Mouse (Mus musculus) limb, embryonic 14.5 days (tissue): Measurements from ENCODE around the gene Celf5. TPM values are rescaled to one million over a fixed set of nuclear protein-coding genes. Genes with fewer than 3 reads are reported as not detected.
A peak's percentile ranks its signal among the peaks of the same experiment; 100 is the strongest.

Source experiments
- ATAC-seq: fragments of 200-750 bp; cut with Nextera tagmentation; 2 replicates; pipeline ENCODE4 v1.8.0; 2017; ENCODE audit warnings: low read depth, moderate number of reproducible peaks, moderate TSS enrichment; ENCODE audit not compliant: low FRiP score
- DNase-seq: peaks from one replicate; pipeline ENCODE4 v3.0.0-alpha.2; 2015; ENCODE audit warnings: low spot score
- H3K27ac ChIP-seq: fragments of 300-500 bp; sonication (generic); replicated peaks from 2 replicates; pipeline ENCODE4 v1.5.1; 2014; ENCODE audit warnings: low read depth, mild to moderate bottlenecking, low read length, moderate library complexity, mixed read lengths
- H3K27me3 ChIP-seq: fragments of 300-500 bp; sonication (generic); 2 replicates; pipeline ENCODE4 v1.6.1; 2014; ENCODE audit warnings: low read length, mixed read lengths; ENCODE audit not compliant: control insufficient read depth, insufficient read depth
- H3K36me3 ChIP-seq: fragments of 300-500 bp; sonication (generic); 2 replicates; pipeline ENCODE4 v1.6.1; 2014; ENCODE audit warnings: mild to moderate bottlenecking, low read length, moderate library complexity, mixed read lengths; ENCODE audit not compliant: control insufficient read depth, insufficient read depth
- H3K4me1 ChIP-seq: fragments of 300-500 bp; sonication (generic); 2 replicates; pipeline ENCODE4 v1.6.1; 2014; ENCODE audit warnings: antibody characterized with exemption, low read length, mixed read lengths; ENCODE audit not compliant: control insufficient read depth, insufficient read depth
- H3K4me2 ChIP-seq: fragments of 300-500 bp; sonication (generic); replicated peaks from 2 replicates; pipeline ENCODE4 v1.6.1; 2014; ENCODE audit warnings: low read depth, mild to moderate bottlenecking, low read length, moderate library complexity; ENCODE audit not compliant: severe bottlenecking
- H3K4me3 ChIP-seq: fragments of 300-500 bp; sonication (generic); replicated peaks from 2 replicates; pipeline ENCODE4 v1.5.1; 2014; ENCODE audit warnings: low read length
- H3K9ac ChIP-seq: fragments of 300-500 bp; sonication (generic); 2 replicates; pipeline ENCODE4 v1.6.1; 2014; ENCODE audit warnings: mild to moderate bottlenecking, low read depth, low read length, moderate library complexity; ENCODE audit not compliant: severe bottlenecking
- H3K9me3 ChIP-seq: fragments of 300-500 bp; sonication (generic); 2 replicates; pipeline ENCODE4 v1.6.1; 2016; ENCODE audit warnings: low read length; ENCODE audit not compliant: control insufficient read depth
- POLR2A ChIP-seq: fragments of 200-500 bp; IDR thresholded peaks from 2 replicates; pipeline ENCODE4 v1.8.0; 2012; ENCODE audit warnings: inconsistent platforms, mild to moderate bottlenecking, moderate library complexity, borderline replicate concordance; ENCODE audit not compliant: insufficient read depth, insufficient read length; ENCODE audit errors: extremely low read depth
- WGBS: fragments of 180-500 bp; shearing (Covaris S2); extraction: QIAGEN DNeasy Blood & Tissue Kit; methylation state at CpG from one replicate; pipeline ENCODE4 v1.1.7; 2014; 5-methylcytosine and 5-hydroxymethylcytosine counted together
- microRNA-seq: library from miRNA; unstranded; fragments of <30 nt; microRNA quantifications from one replicate; pipeline ENCODE4, GENCODE M21; 2016
- polyA plus RNA-seq, 2 experiments: library from polyadenylated mRNA; depleted of rRNA in 1 of 2; stranded (reverse) in 1 of 2; unstranded in 1 of 2; fragments of >200 nt; fragmentation: Nextera tagmentation in 1 of 2; extraction: Ambion mirVana in 1 of 2; gene quantifications; 2 replicates each; pipeline versions ENCODE4 v1.2.1 to v1.2.3; 2012 to 2014

Gene Celf5
- polyA plus RNA-seq, 2 experiments: 0.85 to 5.9 TPM

DNA sequence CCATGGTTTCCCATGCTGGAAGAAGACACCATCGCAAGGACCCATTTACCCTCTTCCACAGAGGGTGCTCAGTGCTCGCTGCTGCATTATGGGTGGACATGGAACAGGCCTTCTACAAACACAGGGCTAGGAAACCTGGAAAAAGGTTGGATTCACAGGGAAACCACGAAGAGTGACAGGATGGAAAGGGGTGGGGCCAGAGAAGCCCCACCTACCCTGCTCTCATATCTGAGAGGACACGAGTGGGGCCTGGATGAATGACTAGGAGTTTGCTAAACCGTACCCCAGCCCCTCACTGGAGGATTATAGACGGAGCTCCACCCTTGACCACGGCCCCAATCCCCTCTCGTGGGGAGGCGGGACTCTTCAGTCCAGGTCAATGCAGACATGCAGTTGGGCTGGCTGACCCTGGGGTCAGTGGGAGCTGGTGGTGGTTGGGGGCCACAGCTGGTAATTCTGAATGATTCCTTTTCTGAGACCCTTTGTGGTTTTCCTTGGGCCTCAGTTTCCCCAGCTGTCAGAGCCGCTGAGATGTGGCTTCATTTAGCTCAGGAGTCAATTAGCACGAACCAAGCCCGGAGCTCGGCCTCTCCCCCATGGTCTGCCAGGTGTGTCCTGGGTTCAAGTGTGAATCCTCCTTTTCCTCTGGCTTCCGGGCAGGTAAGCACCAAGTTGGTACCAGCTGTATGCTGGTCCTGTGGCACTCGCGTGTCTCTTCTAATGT, 69.8 kb downstream of the Celf5 start:
- no peak for TF ChIP-seq POLR2A
- no peak for DNase-seq
- H3K9me3 ChIP-seq: no peaks in the 10 kb centered on the region
- H3K36me3 ChIP-seq: peaks cover 44% of the 10 kb centered on the region
- WGBS: 77% methylated on average over 16 of the region's 16 CpGs
- H3K9ac ChIP-seq: no peak overlapping the region
- H3K27ac ChIP-seq: peak overlapping the region; percentile 63; the same call in 1 of the 2 replicates
- H3K4me3 ChIP-seq: no peak overlapping the region
- H3K27me3 ChIP-seq: no peaks in the 10 kb centered on the region
- H3K4me2 ChIP-seq: no peak overlapping the region
- ATAC-seq: no peak
- peaks cover 77% of the 10 kb centered on the region for H3K4me1 ChIP-seq

DNA sequence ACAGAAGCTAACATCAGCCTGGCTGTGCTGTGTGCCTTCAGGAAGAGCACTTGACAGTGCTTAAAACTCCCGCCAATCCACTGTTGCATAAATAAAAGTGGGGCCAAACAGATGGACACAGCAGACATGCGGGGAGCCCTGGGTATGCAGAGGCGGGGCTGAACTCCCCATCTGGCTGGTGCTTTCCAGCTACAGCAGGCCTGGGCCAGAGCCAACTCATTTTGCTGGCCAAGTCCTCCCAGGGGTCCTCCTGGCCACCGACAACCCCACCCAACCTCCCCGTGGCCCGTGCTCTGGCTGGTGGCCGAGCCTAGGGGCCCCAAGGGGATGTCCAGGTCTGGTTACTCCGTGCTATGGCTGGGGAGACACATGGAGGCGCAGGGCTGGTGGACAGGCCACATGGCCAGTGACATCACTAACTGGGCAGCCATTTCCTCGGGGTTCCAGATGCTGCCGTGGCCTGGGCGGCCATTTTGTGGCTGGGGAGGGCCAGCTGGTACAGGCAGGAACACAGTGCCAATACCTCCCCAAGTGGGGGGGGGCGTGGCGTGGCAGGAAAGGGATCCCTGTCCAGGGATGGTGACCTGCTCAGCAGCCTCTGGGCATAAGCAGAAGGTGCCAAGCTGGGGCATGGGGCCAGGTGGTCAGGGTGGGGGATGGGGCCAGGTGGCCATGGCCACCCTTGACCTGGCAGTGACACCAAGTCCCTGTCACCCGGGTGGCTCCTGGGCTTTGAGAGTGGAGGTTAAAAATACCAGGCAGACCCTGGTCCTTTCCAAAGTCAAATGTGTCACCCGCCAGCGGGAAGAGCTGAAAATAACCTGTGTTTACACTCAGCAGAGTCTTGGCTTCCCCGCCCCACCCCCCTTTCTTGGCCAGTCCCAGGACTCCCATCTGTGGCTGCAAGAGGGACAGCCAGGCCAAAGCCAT, 70.8 kb downstream of the Celf5 start:
- Histone ChIP-seq H3K4me2 (no peak overlapping the region; the same call in 1 of the 2 replicates), H3K36me3 (peaks cover 51% of the 10 kb centered on the region)
- peak; percentile 55 for DNase-seq

DNA sequence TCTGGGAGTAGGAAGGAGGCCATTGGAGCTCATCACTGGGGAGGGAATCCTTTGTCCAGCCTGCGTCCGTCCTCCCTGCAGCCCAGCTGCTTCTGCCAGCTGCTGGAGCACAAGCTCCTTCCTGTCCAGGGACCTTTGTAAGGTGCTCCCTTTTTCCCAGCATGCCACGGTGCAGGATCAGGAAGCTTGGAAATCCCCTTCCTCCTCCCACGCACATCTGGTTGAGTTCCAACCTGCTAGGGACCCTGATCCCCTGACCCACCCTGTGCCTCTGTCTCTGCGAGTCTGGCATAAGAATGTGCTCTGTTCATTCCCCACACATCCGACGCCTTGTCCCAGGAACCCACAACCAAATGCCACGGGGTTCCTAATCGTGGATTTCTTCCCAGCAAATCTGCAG, 71.5 kb downstream of the Celf5 start:
- Histone ChIP-seq H3K27ac (peak overlapping the region; percentile 63), H3K27me3 (no peaks in the 10 kb centered on the region), H3K9ac (no peak overlapping the region), H3K36me3 (peaks cover 58% of the 10 kb centered on the region), H3K4me3 (no peak overlapping the region), H3K4me2 (peak overlapping the region; percentile 7; the same call in 1 of the 2 replicates), H3K9me3 (no peaks in the 10 kb centered on the region), H3K4me1 (peaks cover 71% of the 10 kb centered on the region)
- WGBS: 70% methylated on average over 9 of the region's 9 CpGs
- DNase-seq (no peak), ATAC-seq (no peak)
- no peak for TF ChIP-seq POLR2A

More for the DNA sequence above, 70.8 kb downstream of the Celf5 start:
- H3K9ac ChIP-seq: no peak overlapping the region
- no peaks in the 10 kb centered on the region for H3K27me3 ChIP-seq
- peak overlapping the region; percentile 63 for H3K27ac ChIP-seq
- no peak overlapping the region for H3K4me3 ChIP-seq
- TF ChIP-seq POLR2A: no peak
- H3K9me3 ChIP-seq: no peaks in the 10 kb centered on the region
- ATAC-seq: no peak
- H3K4me1 ChIP-seq: peaks cover 77% of the 10 kb centered on the region
- 61% methylated on average over 17 of the region's 18 CpGs for WGBS

DNA sequence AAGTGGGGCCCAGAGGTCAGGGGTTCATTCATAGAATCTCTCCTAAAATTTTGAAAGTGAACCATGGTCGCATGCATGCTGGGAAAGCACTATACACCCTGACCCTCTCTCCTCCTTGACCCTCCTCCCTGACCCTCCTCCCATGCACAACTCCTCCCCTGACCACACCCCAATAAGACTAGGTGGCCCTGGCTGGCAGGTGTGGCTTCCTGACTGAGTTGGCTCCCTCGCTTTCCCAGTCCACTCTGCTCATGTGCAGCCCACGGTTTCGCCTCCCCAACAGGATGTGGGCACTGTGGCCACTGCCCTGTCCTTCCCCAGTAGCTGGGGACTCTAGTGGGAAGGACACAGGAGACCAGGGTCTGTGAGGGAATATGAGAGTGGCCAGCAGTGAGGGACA, 72.2 kb downstream of the Celf5 start:
- peaks cover 65% of the 10 kb centered on the region for H3K4me1 ChIP-seq
- no peaks in the 10 kb centered on the region for H3K27me3 ChIP-seq
- 58% methylated on average over 4 of the region's 4 CpGs for WGBS
- no peak overlapping the region; the same call in 1 of the 2 replicates for H3K27ac ChIP-seq
- no peaks in the 10 kb centered on the region for H3K9me3 ChIP-seq
- no peak for TF ChIP-seq POLR2A
- no peak overlapping the region for H3K4me2 ChIP-seq
- no peak for DNase-seq
- no peak for ATAC-seq
- no peak overlapping the region for H3K4me3 ChIP-seq
- H3K9ac ChIP-seq: no peak overlapping the region
- peaks cover 62% of the 10 kb centered on the region for H3K36me3 ChIP-seq

DNA sequence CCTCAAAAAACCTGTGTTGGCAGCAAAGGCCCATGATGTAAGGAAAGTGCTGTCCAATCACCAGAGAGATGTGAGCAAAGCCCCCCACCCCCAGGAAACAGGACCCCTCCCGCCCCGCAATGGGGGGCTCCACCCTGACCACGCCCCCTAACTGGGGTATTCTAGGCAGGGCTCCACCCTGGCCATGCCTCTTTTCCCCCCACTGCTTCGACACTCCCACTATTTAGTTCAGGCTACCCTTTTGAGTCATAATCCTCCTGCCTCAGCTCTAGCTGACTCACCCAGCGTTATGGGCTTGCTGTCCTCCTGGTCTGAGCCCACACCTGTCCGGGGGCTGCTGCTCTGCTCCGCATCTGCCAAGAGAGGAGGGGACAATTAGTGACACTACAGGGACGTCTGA, 73.2 kb downstream of the Celf5 start:
- H3K9ac ChIP-seq: no peak overlapping the region
- ATAC-seq (peak; percentile 4; the same call in 1 of the 2 replicates), DNase-seq (no peak)
- no peak overlapping the region for H3K4me2 ChIP-seq
- H3K9me3 ChIP-seq: no peaks in the 10 kb centered on the region
- H3K27ac ChIP-seq: no peak overlapping the region
- peaks cover 59% of the 10 kb centered on the region for H3K4me1 ChIP-seq
- no peak overlapping the region for H3K4me3 ChIP-seq
- H3K27me3 ChIP-seq: no peaks in the 10 kb centered on the region
- peaks cover 63% of the 10 kb centered on the region for H3K36me3 ChIP-seq
- TF ChIP-seq POLR2A: no peak
- 23% methylated on average over 8 of the region's 8 CpGs for WGBS

Small RNA genes within 50 kb of the gene (microRNA-seq; reads per million reads assigned to microRNA genes)
- gene Gm25595 (not detected), gene Mir1191b (1.8 reads per million)

Other genes with a start within 250 kb of the Celf5 start
- 39.7 and 44.7 TPM in 2 replicates for gene Zfr2, start 249.6 kb downstream of the Celf5 start, polyA plus RNA-seq (2012; rRNA removed)
- gene Zfr2, start 249.6 kb downstream of the Celf5 start, polyA plus RNA-seq (2014; fragmentation: Nextera tagmentation; extraction: Ambion mirVana): 9.7 and 10.5 TPM in 2 replicates
- gene Matk, start 229.8 kb downstream of the Celf5 start, polyA plus RNA-seq (2012; rRNA removed): 9.9 and 10.6 TPM in 2 replicates
- 5.9 and 6.8 TPM in 2 replicates for gene Matk, start 229.8 kb downstream of the Celf5 start, polyA plus RNA-seq (2014; fragmentation: Nextera tagmentation; extraction: Ambion mirVana)
- 93.0 and 124 TPM in 2 replicates for gene Mrpl54, start 215.8 kb downstream of the Celf5 start, polyA plus RNA-seq (2012; rRNA removed)
- gene Mrpl54, start 215.8 kb downstream of the Celf5 start, polyA plus RNA-seq (2014; fragmentation: Nextera tagmentation; extraction: Ambion mirVana): 200 and 202 TPM in 2 replicates
- gene Apba3, start 215.7 kb downstream of the Celf5 start, polyA plus RNA-seq (2012; rRNA removed): 77.9 and 102 TPM in 2 replicates
- gene Apba3, start 215.7 kb downstream of the Celf5 start, polyA plus RNA-seq (2014; fragmentation: Nextera tagmentation; extraction: Ambion mirVana): 58.2 and 59.2 TPM in 2 replicates
- gene Tjp3, start 191.1 kb downstream of the Celf5 start, polyA plus RNA-seq (2012; rRNA removed): 2.8 and 3.5 TPM in 2 replicates
- gene Tjp3, start 191.1 kb downstream of the Celf5 start, polyA plus RNA-seq (2014; fragmentation: Nextera tagmentation; extraction: Ambion mirVana): 5.2 and 6.4 TPM in 2 replicates
- gene Pip5k1c, start 189.7 kb downstream of the Celf5 start, polyA plus RNA-seq (2012; rRNA removed): 70.4 and 93.4 TPM in 2 replicates
- 53.0 and 60.4 TPM in 2 replicates for gene Pip5k1c, start 189.7 kb downstream of the Celf5 start, polyA plus RNA-seq (2014; fragmentation: Nextera tagmentation; extraction: Ambion mirVana)
- gene Cactin, start 161.6 kb downstream of the Celf5 start, polyA plus RNA-seq (2012; rRNA removed): 46.5 and 50.0 TPM in 2 replicates
- 25.3 and 33.9 TPM in 2 replicates for gene Cactin, start 161.6 kb downstream of the Celf5 start, polyA plus RNA-seq (2014; fragmentation: Nextera tagmentation; extraction: Ambion mirVana)
- gene Tbxa2r, start 154.0 kb downstream of the Celf5 start, polyA plus RNA-seq (2012; rRNA removed): 9.2 and 13.7 TPM in 2 replicates
- gene Tbxa2r, start 154.0 kb downstream of the Celf5 start, polyA plus RNA-seq (2014; fragmentation: Nextera tagmentation; extraction: Ambion mirVana): 8.5 and 10.8 TPM in 2 replicates
- 0.09 and 0.12 TPM in 2 replicates for gene Gipc3, start 139.4 kb downstream of the Celf5 start, polyA plus RNA-seq (2012; rRNA removed)
- 0.06 TPM in 2 replicates for gene Gipc3, start 139.4 kb downstream of the Celf5 start, polyA plus RNA-seq (2014; fragmentation: Nextera tagmentation; extraction: Ambion mirVana)
- gene Hmg20b, start 132.2 kb downstream of the Celf5 start, polyA plus RNA-seq (2012; rRNA removed): 135 and 137 TPM in 2 replicates
- gene Hmg20b, start 132.2 kb downstream of the Celf5 start, polyA plus RNA-seq (2014; fragmentation: Nextera tagmentation; extraction: Ambion mirVana): 92.9 and 104 TPM in 2 replicates
- gene Mfsd12, start 125.2 kb downstream of the Celf5 start, polyA plus RNA-seq (2012; rRNA removed): 12.0 and 18.5 TPM in 2 replicates
- gene Mfsd12, start 125.2 kb downstream of the Celf5 start, polyA plus RNA-seq (2014; fragmentation: Nextera tagmentation; extraction: Ambion mirVana): 6.8 and 8.0 TPM in 2 replicates
- gene 4930404N11Rik, start 116.9 kb downstream of the Celf5 start, polyA plus RNA-seq (2012; rRNA removed): 0.43 and 0.95 TPM in 2 replicates
- gene 4930404N11Rik, start 116.9 kb downstream of the Celf5 start, polyA plus RNA-seq (2014; fragmentation: Nextera tagmentation; extraction: Ambion mirVana): 0.37 and 0.41 TPM in 2 replicates
- 109 and 142 TPM in 2 replicates for gene Fzr1, start 104.2 kb downstream of the Celf5 start, polyA plus RNA-seq (2012; rRNA removed)
- gene Fzr1, start 104.2 kb downstream of the Celf5 start, polyA plus RNA-seq (2014; fragmentation: Nextera tagmentation; extraction: Ambion mirVana): 92.8 and 95.5 TPM in 2 replicates
- 54.3 and 66.7 TPM in 2 replicates for gene Dohh, start 98.3 kb downstream of the Celf5 start, polyA plus RNA-seq (2012; rRNA removed)
- 60.0 and 63.7 TPM in 2 replicates for gene Dohh, start 98.3 kb downstream of the Celf5 start, polyA plus RNA-seq (2014; fragmentation: Nextera tagmentation; extraction: Ambion mirVana)
- gene Gm48551, start 98.2 kb downstream of the Celf5 start, polyA plus RNA-seq (2012; rRNA removed): 4.3 and 5.0 TPM in 2 replicates
- 1.1 and 2.9 TPM in 2 replicates for gene Gm48551, start 98.2 kb downstream of the Celf5 start, polyA plus RNA-seq (2014; fragmentation: Nextera tagmentation; extraction: Ambion mirVana)
- gene Gm48552, start 93.7 kb downstream of the Celf5 start, polyA plus RNA-seq (2012; rRNA removed): 6.8 and 9.5 TPM in 2 replicates
- 0.99 and 1.2 TPM in 2 replicates for gene Gm48552, start 93.7 kb downstream of the Celf5 start, polyA plus RNA-seq (2014; fragmentation: Nextera tagmentation; extraction: Ambion mirVana)
- gene Smim24, start 89.7 kb downstream of the Celf5 start, polyA plus RNA-seq (2012; rRNA removed): 7.5 and 7.8 TPM in 2 replicates
- 4.3 and 4.6 TPM in 2 replicates for gene Smim24, start 89.7 kb downstream of the Celf5 start, polyA plus RNA-seq (2014; fragmentation: Nextera tagmentation; extraction: Ambion mirVana)
- 38.1 and 56.4 TPM in 2 replicates for gene Nfic, start 27.1 kb downstream of the Celf5 start, polyA plus RNA-seq (2012; rRNA removed)
- 97.3 and 98.9 TPM in 2 replicates for gene Nfic, start 27.1 kb downstream of the Celf5 start, polyA plus RNA-seq (2014; fragmentation: Nextera tagmentation; extraction: Ambion mirVana)
- gene Ncln, start 13.7 kb upstream of the Celf5 start, polyA plus RNA-seq (2012; rRNA removed): 218 and 324 TPM in 2 replicates
- 76.4 and 89.7 TPM in 2 replicates for gene Ncln, start 13.7 kb upstream of the Celf5 start, polyA plus RNA-seq (2014; fragmentation: Nextera tagmentation; extraction: Ambion mirVana)
- 0.50 and 0.79 TPM in 2 replicates for gene S1pr4, start 17.4 kb upstream of the Celf5 start, polyA plus RNA-seq (2012; rRNA removed)
- gene S1pr4, start 17.4 kb upstream of the Celf5 start, polyA plus RNA-seq (2014; fragmentation: Nextera tagmentation; extraction: Ambion mirVana): 0.23 and 0.66 TPM in 2 replicates
- gene Gna15, start 41.5 kb upstream of the Celf5 start, polyA plus RNA-seq (2012; rRNA removed): 3.7 and 3.8 TPM in 2 replicates
- gene Gna15, start 41.5 kb upstream of the Celf5 start, polyA plus RNA-seq (2014; fragmentation: Nextera tagmentation; extraction: Ambion mirVana): 3.4 and 3.8 TPM in 2 replicates
- gene Gna11, start 62.5 kb upstream of the Celf5 start, polyA plus RNA-seq (2012; rRNA removed): 97.4 and 116 TPM in 2 replicates
- 89.1 and 91.7 TPM in 2 replicates for gene Gna11, start 62.5 kb upstream of the Celf5 start, polyA plus RNA-seq (2014; fragmentation: Nextera tagmentation; extraction: Ambion mirVana)
- 472 and 473 TPM in 2 replicates for gene Aes, start 76.8 kb upstream of the Celf5 start, polyA plus RNA-seq (2012; rRNA removed)
- gene Aes, start 76.8 kb upstream of the Celf5 start, polyA plus RNA-seq (2014; fragmentation: Nextera tagmentation; extraction: Ambion mirVana): 380 and 393 TPM in 2 replicates
- gene Tle2, start 91.9 kb upstream of the Celf5 start, polyA plus RNA-seq (2012; rRNA removed): 250 and 345 TPM in 2 replicates
- gene Tle2, start 91.9 kb upstream of the Celf5 start, polyA plus RNA-seq (2014; fragmentation: Nextera tagmentation; extraction: Ambion mirVana): 38.1 and 52.2 TPM in 2 replicates
- gene Tle6, start 118.4 kb upstream of the Celf5 start, polyA plus RNA-seq (2012; rRNA removed): 24.2 and 28.0 TPM in 2 replicates
- 9.2 and 16.6 TPM in 2 replicates for gene Tle6, start 118.4 kb upstream of the Celf5 start, polyA plus RNA-seq (2014; fragmentation: Nextera tagmentation; extraction: Ambion mirVana)
- gene BC025920, start 123.6 kb upstream of the Celf5 start, polyA plus RNA-seq (2012; rRNA removed): 3.8 and 4.0 TPM in 2 replicates
- gene BC025920, start 123.6 kb upstream of the Celf5 start, polyA plus RNA-seq (2014; fragmentation: Nextera tagmentation; extraction: Ambion mirVana): 0.58 and 0.78 TPM in 2 replicates
- gene Sirt6, start 145.1 kb upstream of the Celf5 start, polyA plus RNA-seq (2012; rRNA removed): 70.7 and 92.4 TPM in 2 replicates
- gene Sirt6, start 145.1 kb upstream of the Celf5 start, polyA plus RNA-seq (2014; fragmentation: Nextera tagmentation; extraction: Ambion mirVana): 39.5 and 40.7 TPM in 2 replicates
- gene Ankrd24, start 145.8 kb upstream of the Celf5 start, polyA plus RNA-seq (2012; rRNA removed): 79.9 and 100 TPM in 2 replicates
- 5.3 and 9.6 TPM in 2 replicates for gene Ankrd24, start 145.8 kb upstream of the Celf5 start, polyA plus RNA-seq (2014; fragmentation: Nextera tagmentation; extraction: Ambion mirVana)
- 2.1 and 2.8 TPM in 2 replicates for gene Gm10778, start 166.3 kb upstream of the Celf5 start, polyA plus RNA-seq (2012; rRNA removed)
- 3.8 TPM in 2 replicates for gene Gm10778, start 166.3 kb upstream of the Celf5 start, polyA plus RNA-seq (2014; fragmentation: Nextera tagmentation; extraction: Ambion mirVana)
- 4.9 and 6.6 TPM in 2 replicates for gene Zfp433, start 222.1 kb upstream of the Celf5 start, polyA plus RNA-seq (2012; rRNA removed)
- gene Zfp433, start 222.1 kb upstream of the Celf5 start, polyA plus RNA-seq (2014; fragmentation: Nextera tagmentation; extraction: Ambion mirVana): 15.0 and 18.0 TPM in 2 replicates